ENCODE assay signal across 1 mouse cellular context in genomic region chr10:79908167-79909091, GRCm38 (mm10).
TF ChIP-seq lines count a peak whose summit lies in the region.

Med16 (minus strand) TSS chr10:79908923.

TF ChIP-seq in CH12.LX, 34 proteins besides CTCF, POLR2A, EP300 and RAD21 (continued from another document):
- TF ChIP-seq MAX (IDR thresholded peaks at IDR 0.05; ENCODE audit: low read length) (no peak), HCFC1 (IDR thresholded peaks at IDR 0.05; ENCODE audit: low read depth, low read length) (peak; percentile 80), USF1 (IDR thresholded peaks at IDR 0.05; ENCODE audit: low read depth, low read length) (no peak), CHD2 (IDR thresholded peaks at IDR 0.05; ENCODE audit: low read length) (peak; percentile 72), POLR2AphosphoS2 (IDR thresholded peaks at IDR 0.05; ENCODE audit: low read depth, low read length) (no peak), MEF2A (IDR thresholded peaks at IDR 0.05; ENCODE audit: borderline replicate concordance, low read depth, low read length) (no peak), ELF1 (IDR thresholded peaks at IDR 0.05; ENCODE audit: low read depth, low read length) (no peak), MXI1 (IDR thresholded peaks at IDR 0.05; ENCODE audit: low read depth, low read length) (no peak), JUND (conservative IDR thresholded peaks at IDR 0.05; ENCODE audit: low read depth, low read length) (no peak), KAT2A (IDR thresholded peaks at IDR 0.05; ENCODE audit: insufficient replicate concordance, low read length) (peak; percentile 71; the same call in 1 of the 2 replicates), JUN (IDR thresholded peaks at IDR 0.05; ENCODE audit: insufficient read depth, low read depth, low read length) (no peak; the same call in 1 of the 2 replicates), ZKSCAN1 (IDR thresholded peaks at IDR 0.05; ENCODE audit: borderline replicate concordance, low read depth, low read length) (no peak), ZC3H11A (IDR thresholded peaks at IDR 0.05; ENCODE audit: low read depth, low read length) (no peak), ZMIZ1 (IDR thresholded peaks at IDR 0.05; ENCODE audit: low read depth, low read length) (no peak), USF2 (conservative IDR thresholded peaks at IDR 0.05; ENCODE audit: low read depth, low read length) (no peak), NRF1 (IDR thresholded peaks at IDR 0.05; ENCODE audit: low read depth, low read length) (no peak), IRF4 (IDR thresholded peaks at IDR 0.05; ENCODE audit: low read depth, low read length) (no peak), MYC (IDR thresholded peaks at IDR 0.05; ENCODE audit: low read depth, low read length) (no peak), TCF12 (IDR thresholded peaks at IDR 0.05; ENCODE audit: low read depth, low read length) (0 out of 2 replicates have a peak, but pooled peaks have one; percentile 33), E2F4 (IDR thresholded peaks at IDR 0.05; ENCODE audit: insufficient replicate concordance, low read depth, low read length) (no peak)
